Mouse (Mus musculus) limb, embryonic 11.5 days (tissue): ENCODE measurements around the gene Tuba1c. TPM values are rescaled to one million over a fixed set of nuclear protein-coding genes. Genes with fewer than 3 reads are reported as not detected.

Source experiments
- ATAC-seq: fragments of 200-750 bp; cut with Nextera tagmentation; 2 replicates; pipeline ENCODE4 v1.8.0; 2017; ENCODE audit warnings: low read depth; ENCODE audit not compliant: insufficient number of reproducible peaks, low FRiP score, low TSS enrichment
- DNase-seq: peaks from one replicate; pipeline ENCODE4 v3.0.0-alpha.2; 2015; ENCODE audit warnings: low spot score
- H3K27ac ChIP-seq: fragments of 300-500 bp; sonication (generic); replicated peaks from 2 replicates; pipeline ENCODE4 v1.5.1; 2014; ENCODE audit warnings: low read depth, mild to moderate bottlenecking, low read length
- H3K27me3 ChIP-seq: fragments of 300-500 bp; sonication (generic); 2 replicates; pipeline ENCODE4 v1.6.1; 2014; ENCODE audit warnings: mild to moderate bottlenecking, low read length, mixed read lengths; ENCODE audit not compliant: control insufficient read depth, insufficient read depth
- H3K36me3 ChIP-seq: fragments of 300-500 bp; sonication (generic); 2 replicates; pipeline ENCODE4 v1.6.1; 2014; ENCODE audit warnings: mild to moderate bottlenecking, low read length, moderate library complexity, mixed read lengths; ENCODE audit not compliant: control insufficient read depth, insufficient read depth
- H3K4me1 ChIP-seq: fragments of 300-500 bp; sonication (generic); 2 replicates; pipeline ENCODE4 v1.6.1; 2014; ENCODE audit warnings: low read length, mixed read lengths; ENCODE audit not compliant: control insufficient read depth, insufficient read depth
- H3K4me2 ChIP-seq: fragments of 300-500 bp; sonication (generic); 2 replicates; pipeline ENCODE4 v1.6.1; 2014; ENCODE audit warnings: low read depth, mild to moderate bottlenecking, moderate library complexity; ENCODE audit not compliant: severe bottlenecking
- H3K4me3 ChIP-seq: fragments of 300-500 bp; sonication (generic); 2 replicates; pipeline ENCODE4 v1.5.1; 2014; ENCODE audit warnings: low read depth, low read length
- H3K9ac ChIP-seq: fragments of 300-500 bp; sonication (generic); 2 replicates; pipeline ENCODE4 v1.6.1; 2014; ENCODE audit warnings: mild to moderate bottlenecking, low read length
- H3K9me3 ChIP-seq: fragments of 300-500 bp; sonication (generic); 2 replicates; pipeline ENCODE4 v1.6.1; 2016; ENCODE audit warnings: low read length; ENCODE audit not compliant: control insufficient read depth
- WGBS: fragments of 180-500 bp; shearing (Covaris S2); extraction: QIAGEN DNeasy Blood & Tissue Kit; methylation state at CpG from one replicate; pipeline ENCODE4 v1.1.7; 2014; 5-methylcytosine and 5-hydroxymethylcytosine counted together
- polyA plus RNA-seq: library from polyadenylated mRNA; unstranded; fragments of >200 nt; fragmentation: Nextera tagmentation; extraction: Ambion mirVana; gene quantifications from 2 replicates; pipeline ENCODE4 v1.2.1, GENCODE M21; 2014

The Tuba1c gene
- polyA plus RNA-seq, 1 experiment from 2014 or later: 157 TPM

DNA sequence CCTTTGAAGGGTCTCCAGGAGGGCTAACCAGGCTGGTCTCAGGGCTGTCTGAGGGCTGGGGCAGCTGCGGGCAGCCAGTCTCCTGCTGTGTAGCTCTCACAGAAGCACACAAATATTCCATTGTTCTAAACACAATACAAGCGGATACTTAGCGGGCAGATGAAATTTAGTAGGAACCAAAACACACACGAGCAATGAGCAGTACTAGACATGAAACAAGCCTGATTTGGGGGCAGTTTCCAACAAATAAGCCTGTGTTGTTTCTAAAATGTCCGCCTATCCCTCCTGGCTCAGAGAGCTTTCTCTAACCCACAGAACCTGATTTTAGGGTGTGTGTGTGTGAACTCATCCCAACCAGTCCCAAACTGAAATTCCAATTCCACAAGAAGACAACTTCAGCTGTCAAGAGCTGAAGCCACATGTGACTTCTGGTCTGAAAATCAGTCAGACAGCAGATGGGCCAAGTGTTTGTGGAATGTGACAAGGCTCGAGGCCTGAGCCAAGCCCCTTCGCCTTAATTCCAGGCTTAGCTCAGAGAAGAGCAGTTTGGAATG, 42.5 kb upstream of the Tuba1c start:
- H3K4me3 ChIP-seq: no peak overlapping the region
- no peaks in the 10 kb centered on the region for H3K36me3 ChIP-seq
- H3K27me3 ChIP-seq: no peaks in the 10 kb centered on the region
- WGBS: 35% methylated on average over 7 of the region's 7 CpGs
- no peak overlapping the region for H3K27ac ChIP-seq
- H3K4me2 ChIP-seq: no peak overlapping the region
- DNase-seq: no peak
- H3K9ac ChIP-seq: no peak overlapping the region
- no peak for ATAC-seq
- no peaks in the 10 kb centered on the region for H3K9me3 ChIP-seq
- peaks cover 19% of the 10 kb centered on the region for H3K4me1 ChIP-seq

DNA sequence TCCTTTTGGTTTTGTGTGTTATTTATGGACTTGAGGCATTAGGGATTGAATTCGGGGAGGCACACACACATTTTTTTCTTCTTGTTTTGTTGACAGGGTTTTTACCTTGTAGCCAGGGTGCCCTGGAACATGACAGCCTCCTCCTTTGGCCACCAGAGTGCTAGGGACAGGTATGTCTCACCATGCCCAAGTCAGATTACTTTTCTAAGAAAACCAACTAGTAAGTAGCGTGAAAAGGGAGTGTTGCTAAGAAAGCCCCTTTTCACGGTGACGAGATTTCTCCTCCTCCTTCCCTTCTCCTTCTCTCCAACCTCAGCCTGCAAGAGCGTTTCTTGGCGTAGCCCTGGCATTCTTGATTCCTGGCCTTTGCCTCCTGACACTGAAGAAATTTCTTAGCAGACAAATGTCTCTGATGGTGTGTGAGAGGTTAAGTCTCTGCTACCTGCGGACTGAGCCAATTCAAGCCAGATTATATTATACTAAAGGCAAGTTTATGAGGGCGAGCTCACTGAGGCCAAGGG, 42.0 kb upstream of the Tuba1c start:
- H3K4me2 ChIP-seq: no peak overlapping the region
- no peak overlapping the region for H3K27ac ChIP-seq
- DNase-seq: no peak
- peaks cover 19% of the 10 kb centered on the region for H3K4me1 ChIP-seq
- H3K9me3 ChIP-seq: no peaks in the 10 kb centered on the region
- WGBS: 53% methylated on average over 8 of the region's 8 CpGs
- no peak for ATAC-seq
- no peaks in the 10 kb centered on the region for H3K36me3 ChIP-seq
- H3K27me3 ChIP-seq: no peaks in the 10 kb centered on the region
- H3K9ac ChIP-seq: no peak overlapping the region
- H3K4me3 ChIP-seq: no peak overlapping the region

DNA sequence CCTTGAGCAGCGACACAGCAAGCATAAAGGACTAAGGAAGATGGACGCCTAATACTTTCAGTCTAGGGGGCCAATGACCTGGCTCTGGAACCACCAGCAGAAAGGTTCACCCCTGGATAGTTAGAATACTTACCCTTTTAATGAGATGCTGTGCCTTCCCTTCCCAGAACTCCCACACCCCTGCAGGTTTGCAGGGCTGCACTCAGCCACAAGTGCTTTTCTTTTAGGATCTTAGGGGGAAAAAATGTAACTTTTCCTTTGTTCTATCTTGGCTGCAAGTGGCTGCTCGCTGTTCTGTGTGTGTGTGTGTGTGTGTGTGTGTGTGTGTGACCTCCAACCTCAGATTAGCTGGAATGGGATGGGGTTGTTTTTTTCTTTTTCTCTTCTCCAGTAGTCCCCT, 40.9 kb upstream of the Tuba1c start:
- ATAC-seq: no peak
- H3K4me3 ChIP-seq: no peak overlapping the region
- no peak overlapping the region for H3K9ac ChIP-seq
- no peak overlapping the region for H3K27ac ChIP-seq
- H3K4me2 ChIP-seq: no peak overlapping the region
- no peaks in the 10 kb centered on the region for H3K27me3 ChIP-seq
- peaks cover 22% of the 10 kb centered on the region for H3K4me1 ChIP-seq
- H3K36me3 ChIP-seq: no peaks in the 10 kb centered on the region
- DNase-seq: no peak
- 71% methylated on average over 3 of the region's 3 CpGs for WGBS
- no peaks in the 10 kb centered on the region for H3K9me3 ChIP-seq

DNA sequence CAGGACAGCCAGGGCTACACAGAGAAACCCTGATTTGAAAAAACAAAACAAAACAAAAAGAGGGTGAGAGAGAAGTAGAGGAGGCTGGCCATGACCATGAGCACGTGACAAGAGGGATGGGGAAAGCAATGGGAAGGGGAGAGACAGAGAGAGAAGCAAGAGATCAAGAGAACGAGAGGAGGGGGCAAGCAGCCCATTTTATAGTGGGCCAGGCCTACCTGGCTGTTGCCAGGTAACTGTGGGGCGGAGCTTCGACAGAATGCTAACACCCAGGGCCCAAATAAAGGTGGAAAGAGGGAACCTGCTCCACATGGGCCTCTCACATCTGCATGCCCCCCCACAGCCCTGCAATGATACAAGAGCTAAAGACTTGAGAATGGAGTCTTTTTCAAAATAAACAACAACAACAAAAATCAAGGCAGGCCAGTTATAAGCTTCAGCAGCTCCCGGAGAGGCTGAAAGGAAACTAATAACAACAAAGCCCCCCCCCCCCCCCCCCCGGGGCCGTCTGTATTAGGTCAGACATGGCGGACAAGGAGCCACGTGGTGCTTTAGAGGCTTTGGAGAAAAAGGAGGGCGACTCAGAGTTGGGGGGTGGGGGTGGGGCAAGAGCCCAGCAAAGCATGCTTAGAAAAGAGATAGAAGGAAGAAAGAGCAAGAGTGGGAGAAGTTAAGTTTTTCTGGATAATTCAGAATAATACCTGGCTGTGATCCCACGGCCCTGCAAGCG, 39.8 kb upstream of the Tuba1c start:
- no peak for DNase-seq
- Histone ChIP-seq H3K27me3 (no peaks in the 10 kb centered on the region), H3K4me3 (no peak overlapping the region), H3K36me3 (no peaks in the 10 kb centered on the region), H3K4me1 (peaks cover 20% of the 10 kb centered on the region), H3K4me2 (no peak overlapping the region), H3K9me3 (no peaks in the 10 kb centered on the region), H3K9ac (no peak overlapping the region), H3K27ac (no peak overlapping the region)
- no peak for ATAC-seq
- 51% methylated on average over 9 of the region's 12 CpGs for WGBS

DNA sequence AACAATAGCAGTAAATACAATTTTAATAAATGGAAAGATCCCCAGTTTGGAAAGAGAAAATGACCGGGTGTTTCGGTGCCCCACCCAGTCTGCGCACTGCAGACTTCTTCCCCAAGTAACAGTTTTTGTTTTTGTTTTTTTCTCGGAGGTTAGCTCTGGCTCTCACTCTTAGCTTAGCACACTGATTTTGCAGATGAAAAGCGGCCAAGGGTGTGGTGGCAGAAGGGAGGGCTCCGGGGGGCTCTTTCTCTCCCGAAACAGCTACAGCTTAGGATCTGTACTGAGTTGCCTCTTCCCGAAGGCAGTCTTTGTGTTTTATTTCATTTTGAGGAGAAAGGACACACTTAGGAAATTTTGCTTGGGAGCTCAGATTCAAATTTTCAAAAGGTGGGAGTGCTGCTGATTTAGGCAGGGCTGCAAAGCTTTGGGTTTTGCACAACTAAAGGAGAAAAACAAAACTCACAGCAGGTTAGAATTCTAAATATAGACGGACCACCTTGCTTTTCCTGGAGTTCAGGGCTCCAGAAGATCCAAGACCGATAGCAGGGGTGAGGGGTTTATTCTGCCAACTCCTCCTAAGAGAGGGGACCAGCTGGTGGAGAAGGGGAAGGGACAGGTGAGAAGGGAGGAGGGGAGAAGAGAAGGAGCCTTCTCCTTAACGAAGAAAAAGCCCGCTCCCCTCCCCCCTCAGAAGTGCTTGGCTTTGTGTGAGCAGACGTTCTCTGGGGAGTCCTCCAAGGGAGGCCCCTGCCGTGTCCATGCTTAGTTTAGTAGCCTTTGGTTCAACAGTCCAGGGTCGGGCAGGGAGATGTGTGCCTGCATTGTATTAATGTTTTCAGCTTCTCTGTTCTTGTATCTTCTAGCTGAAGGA, 38.8 kb upstream of the Tuba1c start:
- peaks cover 17% of the 10 kb centered on the region for H3K4me1 ChIP-seq
- H3K4me3 ChIP-seq: no peak overlapping the region
- H3K36me3 ChIP-seq: no peaks in the 10 kb centered on the region
- H3K9ac ChIP-seq: no peak overlapping the region
- no peaks in the 10 kb centered on the region for H3K9me3 ChIP-seq
- no peak overlapping the region for H3K4me2 ChIP-seq
- H3K27ac ChIP-seq: 0 out of 2 replicates have a peak overlapping the region, but pooled peaks have one; percentile 21
- ATAC-seq (no peak), DNase-seq (no peak)
- 35% methylated on average over 15 of the region's 15 CpGs for WGBS
- H3K27me3 ChIP-seq: no peaks in the 10 kb centered on the region

DNA sequence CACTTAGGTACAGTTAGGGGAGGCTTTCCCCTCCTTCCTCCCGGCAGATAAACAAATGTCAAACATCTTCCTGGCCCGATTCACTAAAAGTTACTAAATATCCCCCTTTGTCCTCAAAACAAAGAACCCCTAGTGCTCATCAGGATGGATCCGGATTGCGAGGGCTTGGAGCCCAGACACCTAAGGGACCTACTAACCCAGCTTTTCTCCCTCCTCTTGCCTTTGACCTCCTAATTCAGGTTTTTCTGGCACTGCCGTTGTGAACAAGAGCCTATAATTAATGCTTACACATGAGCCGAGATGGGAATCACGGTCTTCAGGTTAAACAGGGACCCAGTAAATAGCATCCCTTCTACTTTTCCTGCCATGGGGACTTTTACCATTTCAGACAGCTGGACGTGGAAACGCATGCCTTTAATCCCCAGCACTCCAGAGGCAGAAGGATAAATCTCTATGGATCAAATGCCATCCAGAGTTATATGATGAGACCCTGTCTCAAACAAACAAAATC, 38.1 kb upstream of the Tuba1c start:
- H3K4me1 ChIP-seq: peaks cover 17% of the 10 kb centered on the region
- H3K27ac ChIP-seq: no peak overlapping the region
- 37% methylated on average over 9 of the region's 9 CpGs for WGBS
- no peak overlapping the region for H3K4me3 ChIP-seq
- ATAC-seq (no peak), DNase-seq (no peak)
- no peaks in the 10 kb centered on the region for H3K36me3 ChIP-seq
- no peak overlapping the region for H3K4me2 ChIP-seq
- H3K9ac ChIP-seq: no peak overlapping the region
- H3K9me3 ChIP-seq: no peaks in the 10 kb centered on the region
- H3K27me3 ChIP-seq: no peaks in the 10 kb centered on the region

DNA sequence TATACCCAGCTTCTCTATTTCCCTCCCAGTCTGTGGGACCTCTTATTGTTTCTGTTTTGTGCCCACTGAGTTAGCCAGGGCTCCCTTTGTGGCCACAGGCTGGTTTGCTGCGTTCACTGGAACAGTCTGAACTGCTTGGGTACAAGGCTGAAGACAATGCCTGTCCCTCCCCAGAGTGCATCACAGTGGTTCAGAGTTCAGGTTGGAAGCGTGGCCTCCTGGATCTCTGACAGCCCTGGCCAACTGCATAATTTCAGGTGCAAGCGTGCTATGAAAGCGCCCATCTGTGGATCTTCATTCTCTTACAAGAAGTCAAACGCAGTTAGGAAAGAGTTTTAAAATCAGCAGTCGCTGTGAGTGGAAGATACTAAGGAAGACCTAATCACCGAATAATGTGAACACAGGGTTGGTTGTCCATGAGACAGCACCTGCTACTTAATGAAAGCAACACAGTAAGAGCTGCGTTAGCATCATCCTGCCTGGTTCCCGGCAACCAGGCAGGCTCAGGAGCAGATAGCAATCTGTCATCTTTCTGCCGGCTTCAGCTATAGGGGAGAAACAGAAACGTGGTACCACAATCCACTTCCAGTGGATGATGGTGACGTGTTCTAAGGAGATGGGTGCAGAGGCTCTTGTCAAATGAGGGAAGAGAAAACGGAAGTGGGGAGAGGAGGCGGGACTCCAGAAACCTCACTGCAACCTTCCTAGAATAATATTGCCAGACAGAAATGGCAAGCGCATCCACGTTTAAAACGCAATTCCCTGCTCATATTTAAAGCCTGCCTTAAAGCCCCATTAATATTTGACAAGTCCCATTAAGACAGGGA, 37.4 kb upstream of the Tuba1c start:
- H3K4me1 ChIP-seq: peaks cover 17% of the 10 kb centered on the region
- WGBS: 39% methylated on average over 17 of the region's 17 CpGs
- H3K4me3 ChIP-seq: peak overlapping the region; percentile 24; the same call in 1 of the 2 replicates
- no peaks in the 10 kb centered on the region for H3K36me3 ChIP-seq
- H3K9me3 ChIP-seq: no peaks in the 10 kb centered on the region
- no peak for DNase-seq
- H3K9ac ChIP-seq: no peak overlapping the region
- ATAC-seq: no peak
- no peak overlapping the region for H3K27ac ChIP-seq
- no peaks in the 10 kb centered on the region for H3K27me3 ChIP-seq
- H3K4me2 ChIP-seq: peak overlapping the region; percentile 54
